Mouse (Mus musculus): ENCODE measurements around the gene Hist1h2ab.
"Not testable (repeated sequence)": the region's sequence is repeated elsewhere in the genome, so short reads cannot be mapped to it uniquely, and the experiment has no call there.

Hist1h2ab gene

GRCm38 (mm10) chr13:23755000-23755399, 4.1 kb downstream of the Hist1h2ab start:
- no peak for DNase-seq

DNA sequence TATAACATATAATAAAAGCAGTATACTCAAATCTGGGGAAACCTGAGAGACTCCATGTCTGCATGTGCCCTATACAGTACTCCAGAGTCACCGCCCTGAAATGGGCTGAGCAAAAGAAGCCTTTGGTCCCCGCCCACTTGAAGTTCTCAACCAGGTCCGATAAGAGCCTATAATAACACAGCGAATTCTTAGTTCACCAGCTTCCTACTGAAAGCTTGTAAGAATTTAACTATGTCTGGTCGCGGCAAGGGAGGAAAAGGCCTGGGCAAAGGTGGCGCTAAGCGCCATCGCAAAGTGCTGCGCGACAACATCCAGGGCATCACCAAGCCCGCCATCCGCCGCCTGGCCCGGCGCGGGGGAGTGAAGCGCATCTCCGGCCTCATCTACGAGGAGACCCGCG, 5.9 kb downstream of the Hist1h2ab start, which contains the start of gene Hist1h4b:
Gene Hist1h4b (plus strand): TSS at position 224 of the 400 bp plus-strand sequence.
- peak; percentile 75 to 93 for DNase-seq

DNA sequence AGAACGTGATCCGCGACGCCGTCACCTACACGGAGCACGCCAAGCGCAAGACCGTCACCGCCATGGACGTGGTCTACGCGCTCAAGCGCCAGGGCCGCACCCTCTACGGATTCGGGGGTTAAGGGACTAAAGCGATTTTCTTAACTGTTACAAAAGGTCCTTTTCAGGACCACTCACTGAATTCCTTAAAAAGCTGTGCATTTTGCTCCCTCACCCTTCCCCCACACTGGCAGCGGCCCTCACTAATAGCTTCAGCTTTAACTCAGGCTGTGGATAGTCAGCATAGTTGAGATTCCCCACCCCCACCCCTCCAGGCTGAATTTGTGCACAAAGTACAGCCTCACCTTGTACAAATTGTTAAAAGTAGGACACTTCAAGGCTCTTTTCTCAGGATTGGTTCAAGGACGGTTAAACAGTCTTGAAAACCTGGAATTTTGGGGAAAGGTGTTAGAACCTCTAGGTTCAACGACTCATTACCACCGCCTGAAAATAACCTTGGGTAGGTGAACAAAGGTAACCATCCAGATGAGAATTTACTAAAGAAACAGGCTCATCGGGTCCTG, 6.4 kb downstream of the Hist1h2ab start:
- DNase-seq = no peak

DNA sequence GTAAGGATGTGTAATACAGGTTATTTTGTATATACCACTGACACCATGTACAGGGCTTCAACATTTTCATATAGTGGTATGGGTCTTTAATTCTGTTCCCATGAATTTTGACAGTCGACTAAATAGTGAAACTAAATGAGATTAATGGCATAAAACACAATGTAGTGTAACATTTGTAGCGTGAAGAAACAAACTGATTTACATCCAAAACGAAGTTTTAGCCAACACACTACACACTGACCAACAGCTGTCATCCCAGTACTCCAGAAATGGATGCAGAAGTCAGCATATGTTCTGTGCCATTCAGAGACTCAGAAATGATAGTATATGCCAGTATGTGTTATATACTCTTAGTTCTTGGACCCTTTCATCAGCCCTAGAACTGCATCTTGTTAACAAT, 7.0 kb downstream of the Hist1h2ab start:
- no peak for DNase-seq

- no peak for DNase-seq
Measured at GRCm38 (mm10) chr13:23759251-23759771, 8.4 kb downstream of the Hist1h2ab start.

DNA sequence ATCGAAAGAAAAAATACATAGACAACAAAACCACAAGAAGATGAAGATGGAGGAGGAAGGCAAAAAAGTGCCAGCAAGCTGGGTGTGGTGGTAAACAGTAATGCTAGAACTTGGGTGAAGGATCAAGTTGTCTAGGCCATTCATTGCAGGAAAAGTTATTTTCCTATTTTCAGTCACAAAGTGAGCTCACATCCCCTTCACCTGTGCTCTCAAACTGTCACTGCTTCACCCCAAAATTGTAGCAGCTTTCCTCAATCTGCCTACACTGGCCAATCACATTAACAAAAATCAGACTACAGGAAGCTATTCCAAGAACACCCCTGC, 9.0 kb downstream of the Hist1h2ab start:
- peak in 1 of 2 experiments; percentile 49 for DNase-seq

GRCm38 (mm10) chr13:23760240-23760971, 9.5 kb downstream of the Hist1h2ab start:
- DNase-seq = no peak

- peak; percentile 94 to 98 for DNase-seq
Measured at GRCm38 (mm10) chr13:23760972-23761864, 10.3 kb downstream of the Hist1h2ab start, which contains the start of gene Hist1h4a. TSS of gene Hist1h4a (minus strand) at chr13:23761230.

GRCm38 (mm10) chr13:23761871-23762821, 11.2 kb downstream of the Hist1h2ab start, which contains the start of gene Hist1h3a:
TSS of gene Hist1h3a (minus strand) at chr13:23762386.
- DNase-seq = peak; percentile 34 to 65

DNA sequence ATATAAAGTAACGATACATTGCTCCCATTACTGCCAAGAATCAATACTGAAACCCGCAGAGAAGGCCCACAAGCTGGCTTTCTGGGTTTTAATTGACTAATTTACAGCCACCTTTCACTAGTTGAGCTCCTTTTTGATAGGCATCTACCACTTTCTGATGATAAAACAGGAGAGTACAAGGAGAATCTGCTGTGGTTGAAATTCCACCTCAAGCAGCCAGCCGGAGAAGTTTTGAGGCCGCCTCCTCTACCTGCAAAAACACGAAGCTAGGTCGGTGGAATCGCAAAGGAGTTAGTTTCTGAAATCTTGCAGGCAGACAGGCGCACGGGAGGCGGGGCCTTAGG, 12.3 kb downstream of the Hist1h2ab start:
- no peak for DNase-seq

DNA sequence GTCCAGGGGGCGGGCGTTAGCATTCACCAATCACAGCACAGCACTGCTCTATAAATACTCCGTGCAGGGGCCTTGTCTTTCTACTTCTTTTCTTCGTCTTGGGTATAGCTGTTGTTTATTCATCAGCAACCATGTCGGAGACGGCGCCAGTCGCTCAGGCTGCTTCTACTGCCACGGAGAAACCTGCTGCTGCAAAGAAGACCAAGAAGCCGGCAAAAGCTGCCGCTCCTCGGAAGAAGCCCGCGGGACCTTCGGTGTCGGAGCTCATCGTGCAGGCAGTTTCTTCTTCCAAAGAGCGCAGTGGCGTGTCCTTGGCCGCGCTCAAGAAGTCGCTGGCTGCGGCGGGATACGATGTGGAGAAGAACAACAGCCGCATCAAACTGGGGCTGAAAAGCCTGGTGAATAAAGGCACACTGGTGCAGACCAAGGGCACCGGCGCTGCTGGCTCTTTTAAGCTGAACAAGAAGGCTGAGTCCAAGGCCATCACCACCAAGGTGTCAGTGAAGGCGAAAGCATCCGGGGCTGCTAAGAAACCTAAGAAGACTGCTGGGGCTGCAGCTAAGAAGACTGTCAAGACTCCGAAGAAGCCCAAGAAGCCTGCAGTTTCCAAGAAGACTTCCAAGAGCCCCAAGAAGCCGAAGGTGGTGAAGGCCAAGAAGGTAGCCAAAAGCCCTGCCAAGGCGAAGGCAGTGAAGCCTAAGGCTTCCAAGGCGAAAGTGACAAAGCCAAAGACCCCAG, 12.8 kb downstream of the Hist1h2ab start, which contains the start of gene Hist1h1a:
Gene Hist1h1a (plus strand): TSS at position 81 of the 738 bp plus-strand sequence.
- peak; percentile 81 to 86 for DNase-seq

GRCm38 (mm10) chr13:23764324-23765171, 13.6 kb downstream of the Hist1h2ab start:
- peak in 1 of 2 experiments; percentile 9 for DNase-seq

DNA sequence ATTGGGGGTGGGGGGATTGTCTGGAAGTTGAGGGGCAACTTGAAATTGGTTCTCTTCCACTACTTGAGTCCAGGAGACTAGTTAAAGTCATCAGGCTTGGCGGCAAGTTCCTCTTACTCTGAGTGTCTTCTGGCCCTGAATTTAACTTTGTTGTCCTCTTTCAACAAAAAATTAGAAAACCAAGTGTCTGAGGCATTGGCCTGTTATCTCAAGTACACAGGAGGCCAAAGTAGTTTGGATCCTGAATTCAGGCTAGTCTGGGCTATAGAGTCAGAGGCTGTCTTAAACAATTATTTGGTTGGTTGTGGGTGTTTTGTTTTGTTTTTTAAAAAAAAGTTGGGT, 14.2 kb downstream of the Hist1h2ab start:
- DNase-seq = no peak

GRCm38 (mm10) chr13:23766772-23767171, 15.8 kb downstream of the Hist1h2ab start:
- DNase-seq = no peak

DNA sequence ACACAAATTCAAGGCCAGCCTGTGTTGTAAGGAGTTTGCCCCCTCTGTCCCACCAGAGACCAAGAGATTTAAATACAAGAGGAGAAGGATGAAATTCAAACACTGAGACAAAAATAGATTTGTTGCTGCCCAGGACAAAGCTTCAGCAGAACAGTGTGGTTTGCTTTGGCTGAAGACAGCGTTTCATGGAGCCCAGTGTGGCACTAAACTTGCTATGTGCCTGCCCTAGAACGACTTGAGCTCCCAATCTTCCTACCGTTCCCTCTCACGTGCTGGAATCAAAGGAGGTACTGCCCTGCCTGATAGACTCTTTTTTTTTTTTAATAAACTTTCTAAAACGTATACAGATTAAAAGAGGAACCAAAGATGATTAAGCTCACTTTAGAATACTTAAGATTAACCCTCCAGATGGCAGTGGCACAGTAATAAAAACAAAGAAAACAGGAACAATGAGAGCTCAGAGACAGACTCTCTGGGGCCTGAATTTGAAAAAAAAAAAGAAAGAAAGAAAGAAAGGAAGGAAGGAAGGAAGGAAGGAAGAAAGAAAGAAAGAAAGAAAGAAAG, 18.0 kb downstream of the Hist1h2ab start:
- no peak for DNase-seq

- not testable (repeated sequence) for DNase-seq
Measured at GRCm38 (mm10) chr13:23769613-23770012, 18.7 kb downstream of the Hist1h2ab start, which contains the start of gene Trim38. TSS of gene Trim38 (plus strand) at chr13:23769913.

- DNase-seq = no peak
Measured at GRCm38 (mm10) chr13:23772561-23773313, 21.8 kb downstream of the Hist1h2ab start.

GRCm38 (mm10) chr13:23778339-23778738, 27.4 kb downstream of the Hist1h2ab start:
- DNase-seq = no peak

DNA sequence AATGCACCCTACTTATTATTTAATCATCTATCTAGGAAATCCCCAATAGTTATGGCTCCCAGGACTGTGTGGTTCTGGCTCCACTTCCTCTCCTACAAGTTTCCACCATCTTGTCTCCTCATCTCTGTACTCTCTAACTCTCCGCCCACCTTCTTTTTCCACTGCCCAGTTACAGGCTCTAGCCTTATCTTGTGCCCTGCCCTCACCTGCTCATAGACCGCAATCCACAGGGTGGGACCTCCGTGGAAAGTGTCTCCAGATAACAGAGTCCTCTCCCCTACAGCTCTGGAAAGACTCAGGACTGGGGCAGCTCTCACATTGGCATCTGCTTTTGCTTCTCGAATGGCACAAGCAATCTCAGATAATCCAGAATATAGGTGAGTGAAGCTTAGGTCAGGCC, 28.1 kb downstream of the Hist1h2ab start:
- no peak for DNase-seq
